Mouse (Mus musculus) stomach, postnatal 0 days (tissue): ENCODE results near the gene Barx1.

ENCODE experiments used
- CTCF ChIP-seq: IDR thresholded peaks from 2 replicates; pipeline ENCODE4 v1.5.1; 2016; ENCODE audit warnings: antibody characterized with exemption, low read depth, mild to moderate bottlenecking, moderate library complexity
- EP300 ChIP-seq: optimal IDR thresholded peaks from 2 replicates; pipeline ENCODE3; 2016; ENCODE audit warnings: antibody characterized with exemption

DNA sequence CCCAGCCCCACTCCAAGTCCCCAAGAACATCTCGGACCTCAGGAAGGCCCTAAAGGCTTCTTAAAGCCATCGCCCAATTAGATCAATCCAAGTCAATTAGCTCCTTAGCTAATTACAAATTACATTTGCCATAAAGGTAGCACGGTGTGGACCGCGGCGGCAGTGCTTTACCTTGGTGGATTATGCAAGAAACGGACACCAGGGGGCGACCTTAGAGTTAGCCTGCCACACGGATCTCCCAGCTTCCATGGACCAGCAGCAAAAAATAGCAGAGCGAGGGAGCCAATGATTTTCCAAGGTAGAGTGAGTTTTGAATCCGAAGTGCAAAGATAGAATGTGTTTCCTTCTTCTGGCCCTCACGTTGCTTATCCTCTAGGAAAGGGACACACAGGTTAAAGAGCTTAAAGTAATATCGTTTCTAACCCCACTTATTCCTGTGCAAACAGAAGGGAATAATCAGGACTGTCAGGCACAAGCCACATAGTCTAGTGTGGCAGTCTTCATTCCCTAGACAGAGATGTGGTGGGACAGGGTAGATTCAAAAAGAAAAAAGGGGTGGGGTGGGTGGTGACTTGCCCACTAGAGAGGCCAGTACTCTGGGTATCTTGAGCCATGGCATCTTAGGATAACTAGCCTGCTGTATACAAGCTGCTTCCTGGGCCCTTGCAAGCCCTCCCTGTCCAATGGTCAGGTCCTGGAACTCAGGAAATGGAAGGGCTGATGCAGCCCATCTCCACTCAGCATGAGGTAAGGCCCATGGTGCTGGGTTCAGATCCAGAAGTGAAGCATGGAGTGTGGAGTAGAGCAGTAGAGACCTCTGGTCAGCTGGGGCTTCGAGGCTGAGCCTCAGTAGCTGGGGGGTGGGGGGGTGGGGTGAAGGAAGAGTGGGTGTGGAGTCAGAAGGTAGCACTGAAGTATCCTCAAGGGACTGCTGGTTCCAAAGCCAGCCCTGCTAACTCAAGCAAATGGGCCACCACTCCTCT, 8.7 kb upstream of the Barx1 start:
- TF ChIP-seq EP300 (no peak), CTCF (peak; percentile 93)
